Mouse (Mus musculus): ENCODE measurements around the gene Ccdc190. TPM values are rescaled to one million over a fixed set of nuclear protein-coding genes. Genes with fewer than 3 reads are reported as not detected.

The Ccdc190 gene
- polyA plus RNA-seq, 1 experiment from 2014 or later: 1.5 TPM

- H3K4me2 ChIP-seq: no peak overlapping the region
- no peaks in the 10 kb centered on the region for H3K9me3 ChIP-seq
- no peaks in the 10 kb centered on the region for H3K4me1 ChIP-seq (replicated peaks)
- no peak overlapping the region for H3K9ac ChIP-seq
- no peaks in the 10 kb centered on the region for H3K27me3 ChIP-seq
- no peak for ATAC-seq (ENCODE audit: low FRiP score)
- H3K4me3 ChIP-seq: no peak overlapping the region
- no peak overlapping the region for H3K27ac ChIP-seq
- no peaks in the 10 kb centered on the region for H3K36me3 ChIP-seq
- WGBS: 92% methylated on average over 4 of the region's 4 CpGs
Observed at GRCm38 (mm10) chr1:169977621-169978020, 49.2 kb downstream of the Ccdc190 start.

Other genes with a start within 250 kb of the Ccdc190 start
- gene Rgs4, start 181.0 kb upstream of the Ccdc190 start, polyA plus RNA-seq (2015; fragmentation: Nextera tagmentation; extraction: Ambion mirVana): 50.0 and 51.1 TPM in 2 replicates
- gene Hsd17b7, start 40.6 kb downstream of the Ccdc190 start, polyA plus RNA-seq (2015; fragmentation: Nextera tagmentation; extraction: Ambion mirVana): 20.9 and 21.0 TPM in 2 replicates
- gene Ddr2, start 182.1 kb downstream of the Ccdc190 start, polyA plus RNA-seq (2015; fragmentation: Nextera tagmentation; extraction: Ambion mirVana): 9.4 and 12.5 TPM in 2 replicates
- gene Uap1, start 246.3 kb downstream of the Ccdc190 start, polyA plus RNA-seq (2015; fragmentation: Nextera tagmentation; extraction: Ambion mirVana): 63.0 and 63.7 TPM in 2 replicates